Mouse (Mus musculus) T-cell, adult 66 days (primary cell): ENCODE data around the gene Gm21173. TPM values are rescaled to one million over a fixed set of nuclear protein-coding genes. Genes with fewer than 3 reads are reported as not detected.

Experiments used
- total RNA-seq, 2 experiments: library from RNA; stranded (reverse); gene quantifications; 3 replicates in 1 of 2; 4 replicates in 1 of 2; pipeline ENCODE4 v1.2.4; 2023

Gm21173 gene
- total RNA-seq: not detected

GRCm38 (mm10) chrY:76761300-76761699, at the start of gene Gm21173:
TSS of gene Gm21173 (plus strand) at chrY:76761600.

